Mouse (Mus musculus): ENCODE results near the gene Hspb3. TPM values are rescaled to one million over a fixed set of nuclear protein-coding genes. Genes with fewer than 3 reads are reported as not detected.

Gene Hspb3
- polyA plus RNA-seq (2012; ENCODE audit: low replicate concordance): not detected in 2 replicates

DNA sequence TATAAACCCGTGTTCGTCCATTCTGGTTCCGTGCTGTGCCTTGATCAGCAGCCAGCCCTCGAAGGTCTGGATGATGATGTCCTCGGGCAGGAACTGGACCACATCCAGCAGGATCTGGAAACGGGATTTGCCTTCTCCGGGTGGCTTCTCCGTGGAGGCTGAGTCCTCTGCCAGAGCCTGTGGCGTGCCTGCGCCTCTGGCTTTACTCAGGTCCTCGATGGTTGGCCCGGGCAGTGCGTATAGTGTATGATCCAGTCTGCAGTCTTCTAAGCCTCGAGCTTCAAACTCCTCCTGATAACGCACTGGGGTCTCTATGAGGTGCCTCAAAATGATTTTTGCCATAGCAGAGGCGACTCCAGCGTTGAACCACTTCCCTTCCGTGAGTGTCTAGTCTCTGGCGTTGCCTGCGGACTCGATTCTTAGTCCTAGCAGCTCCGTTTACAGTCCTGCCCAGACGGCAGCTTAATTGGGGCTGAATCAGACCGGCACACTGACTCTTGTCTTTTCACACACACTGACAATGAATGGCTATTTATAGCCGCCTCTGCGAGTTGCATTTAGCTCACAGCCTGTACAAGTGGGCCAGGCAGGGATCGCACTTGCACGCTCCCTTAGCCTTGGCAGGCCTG, at the start of gene Hspb3:
Gene Hspb3 (minus strand): TSS at position 526 of the 629 bp plus-strand sequence.

DNA sequence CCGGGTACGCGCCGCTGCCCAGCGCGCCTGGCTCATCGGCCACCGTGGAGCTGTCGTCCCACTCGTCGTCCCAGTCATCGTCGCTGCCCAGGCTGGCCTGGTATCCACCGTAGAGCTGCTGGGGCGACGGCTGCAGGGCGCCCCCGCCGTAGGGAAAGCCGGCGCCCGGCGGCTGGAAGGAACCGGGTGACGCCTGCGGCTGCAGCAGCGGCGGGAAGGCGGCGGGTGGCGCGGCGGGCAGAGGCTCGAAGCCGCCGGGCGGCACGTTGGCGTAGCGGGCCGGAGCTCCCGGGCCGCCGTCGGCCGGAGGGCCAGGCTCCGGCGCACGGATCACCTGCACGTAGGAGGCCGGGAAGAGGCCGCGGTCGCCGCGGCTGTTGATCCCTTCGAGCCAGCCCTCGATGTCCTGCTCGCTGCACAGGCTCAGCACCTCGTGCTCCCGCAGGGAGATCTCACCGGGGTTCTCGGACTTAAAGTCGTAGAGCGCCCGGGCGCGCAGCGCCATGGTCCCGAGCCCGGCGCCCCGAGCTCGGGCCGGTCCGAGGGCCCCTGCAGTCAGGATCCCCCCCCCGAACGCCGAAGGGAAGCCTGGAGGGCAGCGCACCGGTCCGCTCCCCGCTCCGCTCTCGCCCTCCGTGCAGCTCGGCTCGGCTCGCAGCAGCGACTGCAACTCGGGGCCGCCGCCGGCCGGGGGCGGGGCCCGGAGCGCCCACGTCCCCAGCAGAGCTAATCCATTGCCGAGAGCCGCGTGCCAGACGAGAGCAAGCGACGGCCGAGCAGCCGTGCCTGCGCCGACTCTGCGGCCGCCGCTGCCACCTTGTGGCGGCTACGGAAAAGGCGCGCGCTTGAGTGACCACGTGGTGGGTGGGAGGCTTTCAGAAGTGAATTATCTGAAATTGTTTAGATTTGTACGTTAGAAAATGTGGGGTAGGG, 45.3 kb downstream of the Hspb3 start, which contains the start of gene Snx18:
Gene Snx18 (minus strand): TSS at position 674 of the 933 bp plus-strand sequence.

Other genes starting within 250 kb of the Hspb3 start
- gene Snx18, start 45.1 kb downstream of the Hspb3 start, polyA plus RNA-seq (2012; ENCODE audit: low replicate concordance): 15.2 and 30.5 TPM in 2 replicates
- gene Arl15, start 130.8 kb upstream of the Hspb3 start, polyA plus RNA-seq (2012; ENCODE audit: low replicate concordance): 0.46 and 0.63 TPM in 2 replicates

Data from hematopoietic multipotent progenitor cell, adult 10-12 weeks (in vitro differentiated cells).